Mouse (Mus musculus) heart, adult 10 weeks (tissue): ENCODE measurements around the gene Tbc1d22b. TPM values are rescaled to one million over a fixed set of nuclear protein-coding genes. Genes with fewer than 3 reads are reported as not detected.

Source experiments
- polyA plus RNA-seq: library from polyadenylated mRNA; stranded (reverse); fragments of 350-450 nt; fragmentation: Illumina TruSeq; extraction: RNeasy Lipid Tissue Mini Kit (QIAGEN cat#74804); gene quantifications from one replicate; pipeline ENCODE4 v1.2.3, GENCODE M21; 2014; ENCODE audit warnings: low read depth, low replicate concordance

Tbc1d22b gene
- 13.7 TPM for polyA plus RNA-seq

DNA sequence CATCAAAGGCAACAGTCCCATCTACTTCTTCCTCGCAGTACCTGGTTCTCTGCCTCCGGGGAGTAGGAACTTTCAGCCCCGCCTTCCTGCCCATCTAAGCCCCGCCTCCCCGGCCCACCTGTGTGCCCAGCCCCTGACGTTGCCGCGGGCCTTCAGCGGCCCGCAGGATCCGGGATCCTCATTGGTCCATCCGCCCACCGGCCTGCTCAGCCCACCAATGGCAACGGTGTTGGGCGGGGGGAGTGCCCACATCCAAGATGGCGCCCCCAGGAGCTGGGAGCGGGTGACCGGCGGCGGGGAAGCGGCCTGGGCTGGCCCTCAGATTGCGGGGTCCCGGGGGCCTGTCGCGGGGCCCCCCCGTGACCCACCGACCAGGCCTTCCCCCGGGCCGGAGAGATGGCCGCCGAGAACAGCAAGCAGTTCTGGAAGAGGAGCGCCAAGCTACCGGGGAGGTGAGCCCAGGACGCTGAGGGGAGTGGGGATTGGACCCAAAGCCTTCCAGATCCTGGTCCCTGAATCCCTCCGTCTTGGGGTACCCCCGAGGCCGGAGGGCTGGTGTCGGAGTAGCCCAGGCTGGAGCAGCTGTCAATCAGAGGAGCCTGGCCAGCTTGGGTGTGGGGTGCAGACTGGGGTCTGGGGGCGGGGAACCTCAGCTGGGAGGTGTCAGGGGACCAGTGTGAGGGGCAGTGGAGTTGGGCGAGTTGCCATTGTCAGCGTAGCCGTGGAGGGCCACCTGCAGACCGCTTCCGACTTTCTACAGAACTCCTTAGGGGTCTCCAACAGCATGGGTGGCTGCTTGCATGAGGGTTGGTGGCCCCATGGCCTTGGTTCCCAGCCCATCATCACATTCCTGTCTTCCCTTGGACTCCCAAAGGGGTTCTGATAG is at the start of gene Tbc1d22b, which contains the start of gene Gm17657:
TSS of gene Tbc1d22b (plus strand) at position 243 of the 886 bp plus-strand sequence.
TSS of gene Gm17657 (minus strand) at position 96 of the 886 bp plus-strand sequence.

DNA sequence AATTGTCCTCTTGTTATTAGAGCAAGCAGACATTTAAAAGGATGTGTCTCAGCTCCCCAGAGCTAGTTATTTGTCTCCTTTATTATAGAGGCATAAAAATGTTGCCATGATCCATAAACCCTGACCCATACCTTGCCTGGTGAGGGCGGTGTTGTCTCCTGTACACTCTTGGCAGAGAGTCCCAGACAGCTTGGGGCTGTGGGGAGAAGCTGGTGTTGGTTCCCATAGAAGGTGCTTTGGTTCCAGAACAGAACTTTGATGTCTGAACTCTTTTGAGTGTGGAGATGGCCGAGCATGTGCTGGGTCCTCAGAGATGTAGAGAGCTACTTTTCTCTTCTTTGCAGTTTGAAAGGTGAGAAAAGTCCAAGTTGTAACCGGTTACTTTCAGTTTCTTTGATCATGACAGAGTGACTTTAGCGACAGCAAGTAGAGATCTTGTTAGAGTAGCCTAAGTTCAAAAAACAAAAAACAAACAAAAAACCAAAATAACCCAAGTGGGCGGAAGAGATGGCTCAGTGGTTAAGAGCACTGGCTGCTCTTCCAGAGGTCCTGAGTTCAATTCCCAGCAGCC is 2.7 kb downstream of the Tbc1d22b start, which contains the start of gene Tmem217:
TSS of gene Tmem217 (minus strand) at position 224 of the 571 bp plus-strand sequence.

DNA sequence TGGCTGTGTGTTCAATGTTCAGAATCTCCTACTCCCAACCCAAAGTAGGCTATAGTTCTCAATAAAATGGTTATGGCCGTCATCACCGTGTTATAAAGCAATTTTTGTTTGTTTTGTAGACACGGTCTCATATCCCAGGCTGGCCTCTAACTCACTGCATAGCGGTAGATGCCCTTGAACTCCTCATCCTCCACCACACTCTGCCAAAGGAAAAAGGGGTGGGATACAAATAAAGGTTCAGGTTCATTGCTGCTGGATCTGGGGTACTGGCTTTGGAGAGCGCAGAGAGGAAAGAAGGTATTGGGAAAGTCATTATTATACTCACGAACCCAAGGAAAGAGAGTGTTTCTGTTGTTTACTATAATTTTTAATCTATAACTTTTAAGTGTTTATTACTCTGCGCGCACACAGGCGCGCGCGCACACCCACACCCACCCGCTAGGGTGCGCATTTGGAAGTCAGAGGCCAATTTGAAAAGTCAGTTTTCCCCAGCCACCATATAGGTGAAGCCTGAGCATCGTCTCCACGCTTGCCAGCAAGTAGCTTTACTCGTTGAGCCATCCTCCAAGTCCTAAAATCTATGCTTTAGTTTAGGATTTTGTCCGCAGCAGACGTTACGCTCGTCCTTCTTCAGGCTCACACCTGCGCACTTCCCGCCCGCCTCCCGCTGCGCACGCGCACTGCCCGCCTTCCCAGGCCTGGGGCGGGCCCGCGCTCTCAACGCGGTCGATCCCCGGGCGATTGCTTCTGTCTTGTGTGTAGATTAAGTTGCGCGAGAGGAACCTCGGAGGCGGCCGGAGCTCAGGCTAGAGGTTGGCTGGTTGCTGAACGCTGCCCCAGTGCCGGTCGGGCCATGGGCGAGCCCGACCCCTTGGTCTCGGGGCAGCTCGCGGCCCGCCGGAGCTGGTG is 64.8 kb downstream of the Tbc1d22b start, which contains the start of the genes Rnf8 and Gm28043:
TSS of gene Rnf8 (plus strand) at position 676 of the 909 bp plus-strand sequence.
TSS of gene Gm28043 (plus strand) at position 762 of the 909 bp plus-strand sequence.

Other genes with a start within 250 kb of the Tbc1d22b start
- gene Pi16, start 232.1 kb upstream of the Tbc1d22b start, polyA plus RNA-seq, result 59.2 TPM
- 193 TPM for gene Mtch1, start 201.9 kb upstream of the Tbc1d22b start, polyA plus RNA-seq
- 2.9 TPM for gene Fgd2, start 188.9 kb upstream of the Tbc1d22b start, polyA plus RNA-seq
- gene Pim1, start 59.0 kb upstream of the Tbc1d22b start, polyA plus RNA-seq, result 29.5 TPM
- gene Gm17657, start 147 bp upstream of the Tbc1d22b start, polyA plus RNA-seq, result not detected
- gene Tmem217, start 2.6 kb downstream of the Tbc1d22b start, polyA plus RNA-seq, result not detected
- gene Rnf8, start 65.0 kb downstream of the Tbc1d22b start, polyA plus RNA-seq, result 23.1 TPM
- 1.7 TPM for gene Gm28043, start 65.1 kb downstream of the Tbc1d22b start, polyA plus RNA-seq
- 50.6 TPM for gene Cmtr1, start 110.8 kb downstream of the Tbc1d22b start, polyA plus RNA-seq
- gene Ccdc167, start 167.3 kb downstream of the Tbc1d22b start, polyA plus RNA-seq, result 8.6 TPM